Mouse (Mus musculus) thymus, postnatal 14 days (tissue): Measurements from ENCODE around the gene 1520401A03Rik.

Source experiments
- DNase-seq: peaks from one replicate; pipeline ENCODE4 v3.0.0; 2021

Gene 1520401A03Rik

GRCm38 (mm10) chr17:23699131-23700077 is 23.2 kb downstream of the 1520401A03Rik start:
- peak; percentile 25 for DNase-seq

- no peak for DNase-seq
Measured at GRCm38 (mm10) chr17:23695801-23696200, 26.8 kb downstream of the 1520401A03Rik start.

GRCm38 (mm10) chr17:23694491-23694890 is 28.1 kb downstream of the 1520401A03Rik start:
- no peak for DNase-seq

GRCm38 (mm10) chr17:23683856-23684672 is 38.5 kb downstream of the 1520401A03Rik start, which contains the start of gene Cldn9:
Cldn9 (minus strand) TSS chr17:23684026.
- DNase-seq = no peak

- DNase-seq = no peak
Measured at GRCm38 (mm10) chr17:23683226-23683625, 39.4 kb downstream of the 1520401A03Rik start.

- DNase-seq = no peak
Measured at GRCm38 (mm10) chr17:23682530-23682929, 40.1 kb downstream of the 1520401A03Rik start.

- no peak for DNase-seq
Measured at GRCm38 (mm10) chr17:23682092-23682491, 40.5 kb downstream of the 1520401A03Rik start.

- no peak for DNase-seq
Measured at GRCm38 (mm10) chr17:23681086-23681485, 41.5 kb downstream of the 1520401A03Rik start.

GRCm38 (mm10) chr17:23680336-23680735 is 42.2 kb downstream of the 1520401A03Rik start:
- DNase-seq = no peak

- no peak for DNase-seq
Measured at GRCm38 (mm10) chr17:23679127-23679835, 43.3 kb downstream of the 1520401A03Rik start, which contains the start of gene Cldn6. Cldn6 (plus strand) TSS chr17:23679249.

GRCm38 (mm10) chr17:23677236-23677679 is 45.3 kb downstream of the 1520401A03Rik start, which contains the start of gene Tnfrsf12a:
Tnfrsf12a (minus strand) TSS chr17:23677468.
- DNase-seq = peak; percentile 91

- peak; percentile 50 for DNase-seq
Measured at GRCm38 (mm10) chr17:23676473-23677031, 46.0 kb downstream of the 1520401A03Rik start.

- peak; percentile 34 for DNase-seq
Measured at GRCm38 (mm10) chr17:23675564-23676281, 46.9 kb downstream of the 1520401A03Rik start.

- DNase-seq = no peak
Measured at GRCm38 (mm10) chr17:23675127-23675526, 47.5 kb downstream of the 1520401A03Rik start.

GRCm38 (mm10) chr17:23674271-23674952 is 48.2 kb downstream of the 1520401A03Rik start:
- DNase-seq = no peak

- peak; percentile 95 for DNase-seq
Measured at GRCm38 (mm10) chr17:23673424-23674073, 49.0 kb downstream of the 1520401A03Rik start, which contains the start of the genes Hcfc1r1 and Thoc6. Hcfc1r1 (plus strand) TSS chr17:23673596. Thoc6 (minus strand) TSS chr17:23673882.

GRCm38 (mm10) chr17:23672761-23673160 is 49.8 kb downstream of the 1520401A03Rik start:
- no peak for DNase-seq

- DNase-seq = no peak
Measured at GRCm38 (mm10) chr17:23671519-23671918, 51.1 kb downstream of the 1520401A03Rik start.

- no peak for DNase-seq
Measured at GRCm38 (mm10) chr17:23670516-23671074, 52.0 kb downstream of the 1520401A03Rik start.

GRCm38 (mm10) chr17:23665511-23665910 is 57.1 kb downstream of the 1520401A03Rik start:
- DNase-seq = no peak
